Mouse (Mus musculus) 3T3-L1 (cell line): ENCODE results near the gene Sfxn3.

Experiments
- DNase-seq: peaks from one replicate; pipeline ENCODE4 v3.0.0-alpha.2; 2015; ENCODE audit warnings: low read depth, low spot score

The Sfxn3 gene

DNA sequence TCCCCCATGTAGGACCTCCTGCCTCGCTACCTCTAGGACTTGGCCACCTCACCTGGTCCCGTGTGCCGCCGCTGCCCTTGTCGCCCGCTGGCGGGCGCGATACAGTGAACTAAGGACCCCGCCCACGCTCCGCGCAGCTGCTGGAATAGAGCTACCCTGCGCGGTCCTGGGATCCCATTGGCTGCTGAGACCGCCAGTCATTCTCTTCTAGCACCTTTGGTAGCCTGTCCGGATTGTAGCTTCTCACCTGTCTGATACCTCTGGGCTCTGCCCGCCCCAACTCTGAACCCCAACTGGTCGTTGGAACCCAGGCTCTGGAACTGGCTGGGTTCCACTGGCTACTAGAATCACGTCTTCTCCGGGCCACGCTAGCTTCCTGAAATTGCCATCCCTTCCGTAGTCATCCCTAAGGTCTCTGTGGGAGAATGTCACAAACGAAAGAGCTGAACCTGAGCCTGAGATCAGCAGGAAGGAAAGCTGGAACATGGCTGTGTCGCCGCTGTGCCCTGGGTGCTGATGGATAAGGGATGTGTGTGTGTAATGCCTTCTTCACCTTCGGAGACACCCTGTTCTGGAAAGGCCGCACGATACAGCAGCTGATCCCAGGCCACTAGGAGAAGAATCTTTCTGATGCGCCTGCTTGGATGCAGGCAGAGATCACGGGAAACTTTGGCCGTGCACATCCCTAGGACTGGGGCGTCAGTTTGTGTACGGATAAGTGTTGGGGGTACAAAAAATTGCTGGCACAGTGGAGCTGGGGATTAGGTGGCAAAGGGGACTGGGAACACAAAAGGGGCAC is 581 bp upstream of the Sfxn3 start:
- DNase-seq: peak; percentile 87

DNA sequence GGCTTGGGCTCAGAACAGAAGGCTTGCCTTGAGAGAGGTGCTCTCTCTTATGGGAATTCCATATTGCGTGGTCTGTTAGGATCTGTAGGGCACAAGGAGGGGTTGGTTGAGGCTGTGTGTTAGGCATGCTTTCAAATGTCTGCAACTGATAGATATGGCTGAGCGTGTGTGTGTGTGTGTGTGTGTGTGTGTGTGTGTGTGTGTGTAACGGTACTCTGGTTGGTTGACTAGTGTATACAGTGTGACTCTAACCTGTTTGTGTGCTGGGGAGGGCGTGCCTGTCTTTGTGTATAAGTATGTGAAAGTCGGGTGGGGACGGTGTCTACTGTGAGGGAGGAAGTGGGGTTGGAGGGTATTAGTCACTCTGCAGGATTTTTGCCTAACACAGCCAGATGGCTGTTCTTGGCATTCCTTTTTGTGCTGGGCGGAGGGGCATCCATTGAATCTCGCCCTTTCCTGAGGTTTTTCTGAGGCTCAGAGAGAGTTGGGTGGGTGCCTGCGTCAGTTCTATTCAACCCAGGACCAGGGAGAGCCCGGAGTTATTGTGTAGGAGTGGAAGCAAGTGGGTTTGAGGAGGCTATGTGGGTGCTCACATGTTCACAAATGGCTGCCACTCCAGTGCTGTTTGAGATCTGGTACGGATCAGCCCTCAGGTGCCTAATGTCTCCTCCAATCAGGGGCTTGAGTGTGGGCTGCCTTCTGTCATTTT is 786 bp downstream of the Sfxn3 start:
- peak; percentile 97 for DNase-seq

DNA sequence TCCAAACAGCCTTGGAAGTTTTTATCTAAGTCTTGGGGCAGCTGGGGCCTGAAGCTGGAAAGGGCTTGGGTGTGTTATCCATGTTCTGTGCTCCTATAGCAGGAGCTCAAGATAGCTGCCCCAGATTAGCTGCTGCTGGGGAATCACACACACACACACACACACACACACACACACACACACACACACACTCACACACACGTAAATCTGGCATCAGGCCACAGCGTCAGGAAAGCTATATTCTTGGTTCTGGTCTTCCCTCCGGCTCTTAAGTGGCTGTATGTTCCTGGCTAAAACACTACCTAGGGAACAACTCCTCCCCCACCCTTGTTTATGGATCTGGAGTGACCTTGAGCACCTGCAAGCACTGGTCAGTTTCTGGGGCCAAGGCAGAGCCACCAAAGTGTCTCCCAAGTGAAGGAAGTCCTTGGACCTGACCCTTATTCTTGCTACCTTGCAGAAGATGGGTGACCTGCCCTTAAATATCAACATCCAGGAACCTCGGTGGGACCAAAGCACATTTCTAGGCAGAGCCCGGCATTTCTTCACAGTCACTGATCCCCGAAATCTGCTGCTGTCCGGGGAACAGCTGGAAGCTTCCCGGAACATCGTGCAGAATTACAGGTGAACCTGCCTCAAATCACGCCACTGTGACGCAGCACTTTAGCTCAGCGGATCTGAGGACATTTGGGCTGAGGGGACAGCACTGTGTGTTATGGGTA is 1.5 kb downstream of the Sfxn3 start:
- no peak for DNase-seq

DNA sequence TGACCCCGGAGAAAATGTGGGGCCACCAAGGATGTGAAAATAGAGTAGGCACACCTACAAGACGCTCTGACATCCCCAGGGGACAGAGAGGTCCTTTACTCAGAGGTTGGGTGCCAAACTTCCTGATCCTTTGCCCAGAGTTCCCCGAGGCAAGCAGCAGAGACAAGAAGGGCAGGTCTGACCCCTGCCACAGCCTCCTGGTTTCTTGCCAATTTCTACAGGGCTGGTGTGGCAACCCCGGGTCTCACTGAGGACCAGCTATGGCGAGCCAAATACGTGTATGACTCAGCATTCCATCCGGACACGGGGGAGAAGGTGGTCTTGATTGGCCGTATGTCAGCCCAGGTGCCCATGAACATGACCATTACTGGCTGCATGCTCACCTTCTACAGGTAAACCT is 2.2 kb downstream of the Sfxn3 start:
- DNase-seq: no peak

DNA sequence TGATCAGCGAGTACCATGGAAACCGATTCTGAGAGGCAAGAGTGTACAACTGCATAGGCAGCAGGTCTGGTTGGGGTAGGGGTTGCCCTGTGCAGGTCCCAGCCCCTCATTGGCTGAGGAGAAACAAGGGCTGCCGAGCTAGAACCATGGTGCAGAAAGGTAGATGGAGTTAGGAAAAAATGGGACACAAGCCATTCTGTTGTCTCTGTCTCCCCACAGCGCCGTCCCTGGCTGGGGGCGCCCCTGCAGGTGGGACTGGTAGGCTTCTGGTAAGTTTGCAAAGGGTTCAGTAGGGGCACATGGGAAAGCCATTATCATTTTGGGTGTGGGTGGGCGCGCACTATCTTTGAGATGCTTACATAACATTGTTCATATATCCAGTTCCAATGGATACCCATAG is 6.1 kb downstream of the Sfxn3 start:
- no peak for DNase-seq

DNA sequence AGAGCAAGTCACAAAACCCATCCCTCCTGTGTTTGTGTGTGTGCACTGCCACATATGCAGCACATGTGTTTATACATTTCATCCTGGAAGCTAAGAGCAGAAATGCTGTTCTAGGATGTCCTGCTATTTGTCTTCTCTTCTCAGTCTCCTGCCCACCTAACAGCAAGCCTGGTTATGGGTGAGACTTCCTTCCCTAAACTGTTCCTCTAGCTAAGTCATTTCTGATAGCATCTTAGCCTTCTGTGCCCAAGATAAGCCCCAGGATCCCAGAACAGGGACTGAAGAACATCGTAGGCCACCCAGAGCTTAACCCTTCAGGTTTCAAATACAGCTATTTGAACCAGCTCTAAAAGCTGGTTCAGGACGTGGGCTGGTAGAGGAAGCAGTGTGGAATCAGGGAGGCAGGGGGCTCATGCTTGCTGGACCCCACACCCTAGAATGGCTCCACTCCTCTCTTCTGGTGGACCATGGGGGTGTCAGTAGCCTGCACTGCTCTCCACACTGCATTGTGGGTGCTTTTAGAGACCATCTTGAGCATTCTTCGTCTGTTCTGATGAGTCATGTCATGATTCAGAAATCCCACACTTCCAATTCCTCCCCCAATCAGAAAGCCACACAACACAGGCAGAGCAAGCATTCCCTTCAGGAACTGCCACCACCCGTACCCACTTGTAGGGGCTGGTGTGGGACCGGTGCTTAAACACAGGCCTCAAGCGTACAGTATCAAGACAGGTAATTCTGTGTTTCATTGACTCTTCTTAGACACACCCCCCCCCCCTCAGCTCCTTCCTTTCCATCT is 7.8 kb downstream of the Sfxn3 start:
- DNase-seq: peak; percentile 91

- peak; percentile 93 for DNase-seq
Measured at GRCm38 (mm10) chr19:45056364-45056763, 9.1 kb downstream of the Sfxn3 start.

- peak; percentile 54 for DNase-seq
Measured at GRCm38 (mm10) chr19:45056908-45057698, 9.8 kb downstream of the Sfxn3 start.

- DNase-seq: no peak
Measured at GRCm38 (mm10) chr19:45057724-45058112, 10.4 kb downstream of the Sfxn3 start.

DNA sequence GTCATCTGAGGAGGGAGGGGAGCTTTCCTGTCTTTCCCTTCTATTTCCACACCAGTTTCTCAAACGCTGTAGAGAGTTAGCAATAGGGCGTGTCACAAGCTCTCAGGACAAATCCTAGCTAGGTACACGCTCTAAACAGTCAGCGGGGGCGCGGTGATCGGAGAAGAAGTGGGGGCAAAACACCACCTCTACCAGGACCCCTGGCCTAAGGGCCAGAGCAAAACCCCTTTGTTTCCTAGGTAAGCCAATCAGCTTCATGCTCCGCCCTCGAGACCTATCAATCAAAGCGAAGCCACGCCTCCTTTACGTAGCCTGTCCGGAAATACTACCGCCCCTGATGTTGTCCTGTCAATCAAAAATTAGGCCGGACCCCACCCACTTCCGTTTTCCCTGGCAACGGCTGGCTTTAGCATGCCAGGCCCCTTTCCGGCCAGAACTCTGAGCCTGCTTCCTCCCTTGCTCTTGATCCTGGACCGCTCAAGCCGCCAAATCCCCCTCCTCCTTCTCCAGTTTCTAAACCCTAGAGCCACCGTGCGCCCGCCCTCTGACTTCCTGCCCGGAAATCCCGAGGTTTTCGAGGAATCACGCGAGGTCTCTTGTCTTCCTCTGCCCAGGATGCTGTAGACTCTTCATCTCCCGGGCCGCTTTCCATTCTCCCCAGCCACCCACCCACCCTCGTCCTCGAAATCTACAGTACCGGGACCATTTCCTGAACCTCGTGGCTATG is 11.0 kb downstream of the Sfxn3 start:
- peak; percentile 100 for DNase-seq

DNA sequence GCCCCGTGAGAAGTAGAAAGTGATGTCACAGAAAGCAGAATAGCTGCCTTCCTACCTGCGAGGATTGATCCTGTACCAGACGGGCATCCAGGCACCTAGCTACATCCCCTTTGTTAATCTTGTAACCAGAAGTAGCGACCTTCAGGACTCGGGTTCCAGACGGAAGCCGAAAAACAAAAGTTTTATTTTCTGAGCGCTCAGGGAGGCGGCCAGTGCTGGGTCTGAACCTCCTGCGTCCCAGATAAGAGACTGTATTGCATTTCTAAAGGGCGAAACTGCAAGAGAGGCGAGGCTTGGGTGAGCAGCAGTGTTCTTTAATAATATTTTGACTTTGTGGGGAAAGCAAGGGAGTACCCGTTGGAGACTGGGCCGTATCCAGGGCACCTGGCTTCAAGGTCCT is 11.5 kb downstream of the Sfxn3 start:
- DNase-seq: no peak

- DNase-seq: peak; percentile 46
Measured at GRCm38 (mm10) chr19:45063565-45064292, 16.4 kb downstream of the Sfxn3 start.

- DNase-seq: no peak
Measured at GRCm38 (mm10) chr19:45065226-45065625, 17.9 kb downstream of the Sfxn3 start.

DNA sequence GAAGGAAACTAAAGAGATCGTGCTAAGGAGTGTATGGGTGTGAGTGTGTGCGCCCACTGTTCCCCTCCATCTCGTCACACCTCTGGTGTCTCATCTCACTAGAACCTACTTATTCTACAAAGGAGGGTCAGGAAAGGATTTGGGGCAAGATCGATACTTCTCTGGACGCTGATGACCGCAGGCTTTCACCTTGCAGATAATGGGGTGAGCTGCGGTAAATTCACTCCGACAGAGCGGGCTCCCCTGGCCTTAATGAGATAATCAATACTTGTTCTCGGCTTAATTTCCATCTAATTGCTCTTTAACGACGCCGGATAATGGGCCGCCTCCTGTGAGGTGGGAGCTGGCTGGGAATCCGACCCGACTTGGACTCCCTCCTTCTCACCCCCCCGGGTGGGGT is 19.9 kb downstream of the Sfxn3 start:
- no peak for DNase-seq

DNA sequence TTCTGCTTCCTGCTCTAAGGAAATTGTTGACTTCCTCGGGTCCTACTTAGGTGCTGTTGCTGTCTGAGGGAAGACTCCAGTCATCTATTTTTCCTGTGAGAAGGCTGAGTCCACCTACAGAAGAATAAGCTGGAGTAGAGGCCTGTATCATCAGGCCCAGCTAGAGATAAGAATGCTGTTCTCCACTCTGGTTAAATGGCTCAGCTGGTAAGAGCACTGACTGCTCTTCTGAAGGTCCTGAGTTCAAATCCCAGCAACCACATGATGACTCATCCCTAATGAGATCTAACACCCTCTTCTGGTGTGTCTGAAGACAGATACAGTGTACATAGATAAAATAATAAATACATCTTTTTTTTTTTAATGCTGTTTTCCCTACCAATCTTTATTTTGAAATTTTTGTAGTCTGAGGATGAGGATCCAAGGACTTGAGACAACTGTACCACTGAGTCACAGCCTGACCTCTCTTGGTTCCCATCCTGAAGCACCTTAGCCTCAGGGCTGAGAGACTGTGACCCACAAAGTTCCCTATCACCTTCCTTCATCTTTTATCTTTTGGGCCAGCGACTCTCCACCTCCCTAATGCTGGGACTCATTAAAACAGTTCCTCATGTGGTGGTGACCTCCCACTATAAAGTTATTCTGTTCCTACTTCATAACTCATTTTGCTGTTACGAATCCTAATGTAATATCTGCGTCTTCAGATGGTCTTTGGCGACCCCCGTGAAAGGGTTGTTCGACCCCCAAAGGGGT is 20.6 kb downstream of the Sfxn3 start:
- DNase-seq: no peak

GRCm38 (mm10) chr19:45073871-45074542 is 26.7 kb downstream of the Sfxn3 start:
- DNase-seq: peak; percentile 97

GRCm38 (mm10) chr19:45074580-45075322 is 27.4 kb downstream of the Sfxn3 start, which contains the start of gene Kazald1:
Gene Kazald1 (plus strand): TSS chr19:45075241.
- peak; percentile 96 for DNase-seq
